Mouse (Mus musculus): ENCODE data around the gene Tbc1d14. TPM values are rescaled to one million over a fixed set of nuclear protein-coding genes. Genes with fewer than 3 reads are reported as not detected.
A peak's percentile ranks its signal among the peaks of the same experiment; 100 is the strongest.

The Tbc1d14 gene
- total RNA-seq, 1 experiment from 2014 or later = 14.1 TPM

DNA sequence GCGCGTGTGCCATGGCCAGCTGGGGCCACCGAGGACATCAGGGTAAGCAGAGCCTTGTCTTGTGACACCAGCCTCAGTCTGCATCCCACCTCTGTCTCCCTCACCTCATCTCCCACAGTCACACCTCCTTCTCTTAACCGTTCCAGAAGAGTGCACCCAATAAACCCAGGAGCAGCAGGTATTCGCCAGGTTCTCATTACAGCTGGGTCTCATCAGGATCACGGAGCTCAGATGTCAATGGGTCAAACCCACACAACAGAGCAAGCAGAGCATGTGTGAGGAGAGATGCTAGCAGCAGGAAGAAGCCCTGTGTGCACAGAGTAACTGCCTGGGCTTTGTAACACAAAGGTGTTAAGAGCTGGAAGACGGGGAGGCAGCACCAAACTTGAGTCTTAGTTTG is 13.1 kb downstream of the Tbc1d14 start:
- ATAC-seq (replicated peaks; ENCODE audit: low read depth, poor library complexity, severe bottlenecking) = no peak

DNA sequence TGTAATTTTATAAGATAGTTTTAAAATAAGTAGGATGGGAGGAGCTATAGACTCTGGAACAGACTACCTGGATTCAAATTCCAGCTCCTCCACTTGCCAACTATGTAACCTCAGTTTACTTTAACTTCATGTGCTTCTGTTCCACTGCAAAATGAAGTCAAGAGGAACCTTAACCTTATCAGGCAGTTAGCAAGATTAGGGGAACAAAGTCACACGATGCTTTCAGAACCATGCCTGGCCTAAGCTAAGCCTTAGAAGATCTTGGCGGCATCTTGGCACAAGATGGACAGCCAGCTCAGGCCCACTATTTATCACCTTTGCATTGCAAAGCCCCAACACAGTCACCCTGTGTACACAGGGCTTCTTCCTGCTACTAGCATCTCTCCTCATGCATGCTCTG is 14.1 kb downstream of the Tbc1d14 start:
- no peak for ATAC-seq (replicated peaks; ENCODE audit: low read depth, poor library complexity, severe bottlenecking)

DNA sequence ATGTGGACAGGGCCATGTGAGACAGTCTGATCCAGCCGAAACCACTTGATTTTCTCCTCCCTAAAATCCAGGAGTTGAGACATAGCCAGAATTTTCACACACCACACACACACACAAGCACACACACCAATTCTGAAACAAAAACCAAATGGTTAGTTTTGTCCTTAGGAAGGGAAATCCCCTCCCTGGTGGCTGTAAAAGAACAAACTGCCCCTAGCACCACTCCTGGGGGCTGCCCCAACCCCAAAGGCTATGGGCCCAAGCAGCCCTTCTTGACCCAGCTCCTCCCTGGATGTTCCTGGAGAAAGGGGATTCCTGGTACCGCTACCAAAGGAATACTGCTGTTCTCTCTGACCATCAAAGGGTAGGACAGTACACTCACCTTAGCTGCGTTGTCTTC is 16.6 kb downstream of the Tbc1d14 start:
- ATAC-seq (replicated peaks; ENCODE audit: low read depth, poor library complexity, severe bottlenecking) = no peak

DNA sequence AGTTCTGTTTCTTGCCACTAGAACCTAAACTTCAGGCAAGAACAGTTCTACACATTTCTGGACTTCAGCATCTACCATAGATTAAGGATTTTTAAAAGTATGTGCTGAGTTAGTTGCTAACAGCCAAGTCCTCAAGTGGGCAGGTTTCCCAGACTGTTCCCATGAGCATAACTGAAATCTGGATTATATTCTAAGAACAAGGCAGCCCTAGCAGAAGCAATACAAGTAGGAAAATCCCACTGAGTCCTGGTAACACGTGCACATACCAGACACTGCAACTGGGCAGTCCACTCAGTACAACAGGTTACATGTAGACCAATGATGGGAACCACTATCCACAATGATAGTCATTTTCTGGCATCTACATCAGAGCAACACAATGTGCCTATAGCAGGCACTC is 17.3 kb downstream of the Tbc1d14 start:
- no peak for ATAC-seq (replicated peaks; ENCODE audit: low read depth, poor library complexity, severe bottlenecking)

DNA sequence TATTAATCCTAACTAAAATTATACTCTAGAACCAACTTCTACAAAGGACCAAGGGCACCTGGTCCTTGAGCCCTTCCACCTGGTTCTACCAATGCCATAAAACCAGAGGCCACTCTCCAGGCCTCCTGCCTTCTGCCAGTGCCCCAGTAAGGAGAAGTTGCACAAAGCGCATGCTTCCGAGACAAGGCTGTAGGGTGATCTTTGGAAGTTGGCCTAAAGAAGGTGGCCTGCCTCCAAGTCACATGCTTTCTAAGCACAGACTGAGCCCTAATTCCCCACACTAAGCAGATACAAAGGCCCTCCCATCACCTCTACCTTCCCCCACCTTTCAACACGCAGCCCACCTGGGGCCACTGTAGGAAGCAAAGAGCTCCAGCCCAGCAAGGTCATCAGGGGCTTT is 17.8 kb downstream of the Tbc1d14 start:
- ATAC-seq (replicated peaks; ENCODE audit: low read depth, poor library complexity, severe bottlenecking) = no peak

- ATAC-seq (replicated peaks; ENCODE audit: low read depth, poor library complexity, severe bottlenecking) = peak; percentile 30
Observed at GRCm38 (mm10) chr5:36574147-36574870, 18.8 kb downstream of the Tbc1d14 start.

DNA sequence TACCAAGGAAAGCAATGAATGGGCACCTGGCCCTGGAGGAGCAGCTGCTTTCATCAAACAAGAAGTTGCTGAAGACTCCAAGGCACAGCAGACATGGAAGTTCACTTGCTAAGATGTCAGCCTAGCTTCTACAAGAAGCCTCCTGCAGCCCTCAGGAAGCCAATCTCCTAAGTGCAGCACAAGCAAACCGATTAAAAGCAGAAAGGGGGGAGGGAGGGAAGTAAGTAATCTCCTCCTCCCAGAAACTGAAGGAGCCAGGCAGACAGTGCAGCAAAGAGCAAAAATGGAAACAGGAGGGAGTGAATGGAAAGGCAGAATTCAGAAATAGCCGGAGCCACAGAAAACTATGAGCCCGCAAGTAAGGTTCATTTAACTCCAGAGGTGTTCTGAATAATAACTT is 19.7 kb downstream of the Tbc1d14 start:
- ATAC-seq (replicated peaks; ENCODE audit: low read depth, poor library complexity, severe bottlenecking) = peak; percentile 77

GRCm38 (mm10) chr5:36571371-36571770 is 21.7 kb downstream of the Tbc1d14 start:
- ATAC-seq (replicated peaks; ENCODE audit: low read depth, poor library complexity, severe bottlenecking) = no peak

DNA sequence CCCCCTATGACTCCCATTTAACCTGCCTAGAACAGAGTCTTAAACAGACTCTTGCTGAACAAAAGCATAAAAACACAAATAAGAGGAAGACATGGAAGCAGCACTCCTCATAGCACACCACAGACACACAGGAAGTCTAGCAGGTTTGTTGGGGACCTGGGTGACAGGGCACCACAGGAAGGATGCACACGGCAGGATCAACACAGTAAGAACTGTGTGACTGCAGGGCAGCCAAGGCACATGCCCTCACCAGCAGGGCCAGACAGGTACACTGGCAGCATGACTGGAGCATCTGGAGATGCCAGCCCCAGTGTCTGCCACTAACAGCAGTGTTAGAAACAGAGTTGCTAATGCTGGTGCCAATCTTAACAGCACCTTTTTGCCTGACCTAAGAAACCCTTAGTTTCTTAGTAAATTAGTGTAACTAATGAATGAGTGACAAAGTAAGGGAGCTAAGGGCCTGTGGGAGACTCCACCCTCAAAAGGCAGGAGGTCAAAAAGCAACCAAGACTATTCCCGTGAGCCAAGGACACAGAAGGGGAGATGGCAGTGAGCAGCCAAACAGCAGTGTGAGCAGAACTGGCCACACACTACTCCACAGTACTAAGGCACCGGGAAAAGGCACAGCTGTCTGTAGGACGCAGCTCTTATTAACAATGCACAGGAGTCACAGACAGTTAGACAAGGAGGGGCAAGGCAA is 22.4 kb downstream of the Tbc1d14 start:
- ATAC-seq (replicated peaks; ENCODE audit: low read depth, poor library complexity, severe bottlenecking) = no peak

DNA sequence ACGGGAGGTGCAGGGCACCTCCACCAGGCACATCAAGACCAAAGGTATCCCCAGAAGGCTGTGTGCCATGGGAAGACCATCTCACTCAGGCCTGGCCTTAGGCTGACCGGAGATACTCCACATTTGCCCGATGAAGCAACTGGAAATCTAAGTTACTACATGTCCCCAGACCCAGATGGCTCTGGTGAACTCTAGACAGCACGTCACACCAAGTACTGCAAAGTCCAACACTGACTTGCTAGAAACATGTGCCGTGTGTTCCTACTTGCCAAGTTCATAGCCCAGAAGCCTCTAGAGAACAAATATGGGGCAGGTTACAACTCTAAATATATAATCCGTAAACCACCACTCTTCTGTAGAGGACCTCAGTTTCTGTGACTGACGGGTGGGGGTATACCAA is 23.0 kb downstream of the Tbc1d14 start:
- no peak for ATAC-seq (replicated peaks; ENCODE audit: low read depth, poor library complexity, severe bottlenecking)

DNA sequence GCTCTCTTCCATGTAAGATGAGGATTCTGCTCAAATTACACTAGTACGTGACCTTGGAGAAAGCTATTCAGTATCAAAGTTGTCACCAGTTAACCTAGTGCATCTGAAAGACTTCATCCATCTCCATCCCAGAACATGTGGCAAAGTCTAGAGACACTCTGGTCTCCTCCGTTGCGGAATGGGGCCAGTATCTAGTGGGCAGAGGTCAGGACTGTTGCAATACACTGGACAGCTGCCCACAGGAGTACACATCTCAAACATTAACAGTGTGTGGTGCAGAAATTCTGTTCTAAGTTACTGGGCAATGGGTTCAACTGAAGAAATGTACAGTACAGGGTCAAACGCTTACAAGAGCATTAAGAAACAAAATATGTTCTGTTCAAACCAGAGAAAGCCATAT is 25.0 kb downstream of the Tbc1d14 start:
- ATAC-seq (replicated peaks; ENCODE audit: low read depth, poor library complexity, severe bottlenecking) = no peak

DNA sequence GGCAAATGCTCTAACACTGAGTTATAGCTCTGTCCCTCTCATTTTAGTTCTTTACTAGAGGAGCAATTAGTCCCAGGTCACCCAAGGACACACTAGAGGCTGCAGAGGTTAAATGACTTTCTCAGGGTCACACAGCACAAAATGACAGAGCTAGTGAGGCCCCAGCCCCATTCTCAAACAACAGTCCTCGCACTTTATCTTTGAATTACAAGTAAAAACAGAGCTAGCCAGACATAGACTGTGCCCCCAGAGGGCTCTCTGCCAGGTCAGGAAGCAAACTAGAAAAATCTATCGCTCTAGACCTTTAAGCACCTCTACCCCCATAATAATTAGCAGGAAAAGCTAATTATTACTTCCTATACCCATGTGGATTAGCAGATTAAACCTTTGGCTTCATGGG is 25.4 kb downstream of the Tbc1d14 start:
- ATAC-seq (replicated peaks; ENCODE audit: low read depth, poor library complexity, severe bottlenecking) = no peak

GRCm38 (mm10) chr5:36564530-36564929 is 28.5 kb downstream of the Tbc1d14 start:
- peak; percentile 44 for ATAC-seq (replicated peaks; ENCODE audit: low read depth, poor library complexity, severe bottlenecking)

GRCm38 (mm10) chr5:36563741-36564140 is 29.3 kb downstream of the Tbc1d14 start:
- ATAC-seq (replicated peaks; ENCODE audit: low read depth, poor library complexity, severe bottlenecking) = 0 out of 2 replicates have a peak, but pooled peaks have one; percentile 7

- ATAC-seq (replicated peaks; ENCODE audit: low read depth, poor library complexity, severe bottlenecking) = peak; percentile 87
Observed at GRCm38 (mm10) chr5:36562791-36563445, 30.2 kb downstream of the Tbc1d14 start.

DNA sequence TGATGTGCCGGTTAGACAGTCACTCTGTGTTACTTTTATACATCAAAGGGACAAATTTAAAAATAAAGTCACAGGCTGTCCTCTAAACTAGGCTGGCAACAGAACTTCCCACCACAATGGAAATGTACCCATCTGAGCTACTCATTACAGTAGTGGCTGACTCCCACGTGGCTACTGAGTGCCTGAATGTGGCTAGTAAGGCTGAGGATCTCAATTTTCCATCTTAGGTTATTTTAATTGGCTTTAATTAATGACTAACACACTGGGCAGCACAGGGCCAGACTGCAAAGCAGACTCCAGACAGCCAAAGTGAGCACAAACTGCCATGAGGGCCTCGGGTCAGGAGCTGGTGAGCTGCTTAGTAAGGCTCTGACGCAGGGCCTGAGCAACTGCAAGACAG is 31.6 kb downstream of the Tbc1d14 start:
- no peak for ATAC-seq (replicated peaks; ENCODE audit: low read depth, poor library complexity, severe bottlenecking)

DNA sequence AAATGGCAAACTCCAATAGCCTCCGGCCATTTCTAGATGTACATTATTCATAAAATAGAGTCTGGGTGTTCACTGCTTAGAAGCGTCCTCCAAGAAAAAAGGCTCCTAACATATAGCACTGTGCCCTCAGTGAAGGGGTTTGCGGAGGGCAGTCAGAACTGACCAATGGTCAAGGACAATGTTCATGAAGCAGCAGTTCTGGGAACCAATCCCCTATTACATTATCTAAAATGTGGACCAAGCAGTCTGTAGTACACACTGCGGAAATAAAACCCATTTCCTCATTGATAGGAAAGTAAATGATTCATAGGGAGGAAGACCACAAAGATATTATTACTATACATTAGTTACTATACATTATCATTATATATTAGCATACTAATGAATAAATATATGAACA is 32.6 kb downstream of the Tbc1d14 start:
- ATAC-seq (replicated peaks; ENCODE audit: low read depth, poor library complexity, severe bottlenecking) = no peak

GRCm38 (mm10) chr5:36559510-36560235 is 33.4 kb downstream of the Tbc1d14 start:
- no peak for ATAC-seq (replicated peaks; ENCODE audit: low read depth, poor library complexity, severe bottlenecking)

- no peak for ATAC-seq (replicated peaks; ENCODE audit: low read depth, poor library complexity, severe bottlenecking)
Observed at GRCm38 (mm10) chr5:36559106-36559505, 34.0 kb downstream of the Tbc1d14 start.

DNA sequence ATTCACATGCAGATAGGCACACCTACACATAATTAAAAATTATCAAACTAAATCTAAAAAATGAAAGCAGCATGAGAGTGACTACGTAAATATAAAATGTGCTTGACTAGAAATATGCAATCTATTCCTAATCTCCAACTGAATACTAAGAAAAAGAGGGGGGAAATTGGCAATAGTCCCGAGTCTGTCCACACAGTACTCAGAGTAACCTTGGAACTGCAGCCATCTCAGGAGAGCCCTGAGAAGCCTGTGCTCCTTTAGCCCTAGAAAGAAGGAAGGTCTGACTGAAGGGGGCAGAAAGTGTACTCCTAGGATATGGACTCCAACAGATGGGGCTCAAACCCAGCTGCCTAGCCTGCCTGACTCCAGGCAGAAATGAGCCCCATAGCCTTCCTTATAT is 34.5 kb downstream of the Tbc1d14 start:
- no peak for ATAC-seq (replicated peaks; ENCODE audit: low read depth, poor library complexity, severe bottlenecking)

Measured in common myeloid progenitor, adult 5-6 weeks (primary cell).